Mouse (Mus musculus) liver, adult 2 months (tissue): ENCODE measurements around the gene Cul7. TPM values are rescaled to one million over a fixed set of nuclear protein-coding genes. Genes with fewer than 3 reads are reported as not detected.

ENCODE experiments used
- DNase-seq: peaks from one replicate; pipeline ENCODE4 v3.0.0-alpha.2; 2011; ENCODE audit warnings: low read depth, low spot score; ENCODE audit errors: extremely low read depth
- H3K27ac ChIP-seq: fragments of 200-500 bp; replicated peaks from 2 replicates; pipeline ENCODE4 v1.5.1; 2012; ENCODE audit warnings: low read depth, mild to moderate bottlenecking, control low read depth, inconsistent platforms, low read length; ENCODE audit not compliant: insufficient read depth
- H3K27me3 ChIP-seq: fragments of 200-500 bp; 2 replicates; pipeline ENCODE4 v1.6.1; 2012; ENCODE audit warnings: mild to moderate bottlenecking, moderate library complexity, low read length, inconsistent platforms; ENCODE audit not compliant: control insufficient read depth, insufficient read depth
- H3K36me3 ChIP-seq: fragments of 200-500 bp; 2 replicates; pipeline ENCODE4 v1.6.1; 2012; ENCODE audit warnings: low read length, inconsistent platforms; ENCODE audit not compliant: control insufficient read depth, insufficient read depth
- H3K4me1 ChIP-seq: fragments of 200-500 bp; 2 replicates; pipeline ENCODE4 v1.6.1; 2011; ENCODE audit warnings: low read length; ENCODE audit not compliant: control insufficient read depth, insufficient read depth
- H3K4me3 ChIP-seq: fragments of 200-500 bp; 2 replicates; pipeline ENCODE4 v1.5.1; 2011; ENCODE audit warnings: low read depth, mild to moderate bottlenecking, control low read depth, low read length, moderate library complexity; ENCODE audit not compliant: insufficient read depth
- H3K79me2 ChIP-seq: fragments of 200-500 bp; 2 replicates; pipeline ENCODE4 v1.6.1; 2012; ENCODE audit warnings: inconsistent platforms, mild to moderate bottlenecking, low read length, moderate library complexity; ENCODE audit not compliant: control insufficient read depth, insufficient read depth
- H3K9ac ChIP-seq: fragments of 200-500 bp; 2 replicates; pipeline ENCODE4 v1.6.1; 2012; ENCODE audit warnings: low read depth, mild to moderate bottlenecking, control low read depth, inconsistent platforms, low read length
- CTCF ChIP-seq: fragments of 200-500 bp; IDR thresholded peaks from 2 replicates; pipeline ENCODE4 v1.5.1; 2011; ENCODE audit warnings: low read depth, low read length, control low read depth
- POLR2A ChIP-seq: fragments of 200-500 bp; IDR thresholded peaks from 2 replicates; pipeline ENCODE4 v1.6.1; 2011; ENCODE audit warnings: low read length, control low read depth; ENCODE audit not compliant: insufficient read depth; ENCODE audit errors: extremely low read depth
- WGBS: fragments of 180-500 bp; shearing (Covaris S2); methylation state at CpG from one replicate; pipeline ENCODE4 v1.1.7; 2018; 5-methylcytosine and 5-hydroxymethylcytosine counted together
- polyA plus RNA-seq: library from polyadenylated mRNA; depleted of rRNA; stranded (reverse); fragments of >200 nt; gene quantifications from 2 replicates; pipeline ENCODE4 v1.2.3, GENCODE M21; 2012
- total RNA-seq: library from RNA; depleted of rRNA; stranded (reverse); fragments of >200 nt; gene quantifications from 2 replicates; pipeline ENCODE4 v1.2.3, GENCODE M21; 2014

The Cul7 gene
- total and polyA plus RNA-seq, 2 experiments = 5.0 to 7.1 TPM

- peaks cover 2% of the 10 kb centered on the region; the same call in 1 of the 2 replicates for H3K36me3 ChIP-seq
- 32% methylated on average over 15 of the region's 15 CpGs for WGBS
- no peaks in the 10 kb centered on the region for H3K79me2 ChIP-seq
- no peaks in the 10 kb centered on the region for H3K27me3 ChIP-seq
- H3K4me1 ChIP-seq = peaks cover 3% of the 10 kb centered on the region; the same call in 1 of the 2 replicates
- TF ChIP-seq CTCF (no peak), POLR2A (no peak)
- H3K9ac ChIP-seq = peak overlapping the region; percentile 52; the same call in 1 of the 2 replicates
- DNase-seq = no peak
- H3K4me3 ChIP-seq = peak overlapping the region; percentile 63
- peak overlapping the region; percentile 52 for H3K27ac ChIP-seq
Measured at GRCm38 (mm10) chr17:46649811-46650210, 326 bp upstream of the Cul7 start.

GRCm38 (mm10) chr17:46651292-46651691 is 1.2 kb downstream of the Cul7 start:
- peaks cover 2% of the 10 kb centered on the region; the same call in 1 of the 2 replicates for H3K36me3 ChIP-seq
- peak overlapping the region; percentile 4; the same call in 1 of the 2 replicates for H3K9ac ChIP-seq
- peaks cover 3% of the 10 kb centered on the region; the same call in 1 of the 2 replicates for H3K4me1 ChIP-seq
- no peaks in the 10 kb centered on the region for H3K79me2 ChIP-seq
- 71% methylated on average over 17 of the region's 17 CpGs for WGBS
- TF ChIP-seq POLR2A (no peak), CTCF (no peak)
- no peaks in the 10 kb centered on the region for H3K27me3 ChIP-seq
- peak overlapping the region; percentile 2; the same call in 1 of the 2 replicates for H3K4me3 ChIP-seq
- DNase-seq = no peak
- no peak overlapping the region for H3K27ac ChIP-seq

GRCm38 (mm10) chr17:46651755-46652547 is 1.8 kb downstream of the Cul7 start:
- WGBS = 73% methylated on average over 20 of the region's 20 CpGs

GRCm38 (mm10) chr17:46656054-46656453 is 5.9 kb downstream of the Cul7 start:
- no peaks in the 10 kb centered on the region for H3K36me3 ChIP-seq
- WGBS = 78% methylated on average over 6 of the region's 6 CpGs
- H3K4me1 ChIP-seq = no peaks in the 10 kb centered on the region
- no peaks in the 10 kb centered on the region for H3K79me2 ChIP-seq
- no peaks in the 10 kb centered on the region for H3K27me3 ChIP-seq
- H3K9ac ChIP-seq = no peak overlapping the region
- no peak for TF ChIP-seq POLR2A
- no peak for TF ChIP-seq CTCF
- H3K27ac ChIP-seq = no peak overlapping the region
- no peak for DNase-seq
- H3K4me3 ChIP-seq = no peak overlapping the region

More at GRCm38 (mm10) chr17:46651755-46652547, 1.8 kb downstream of the Cul7 start:
- H3K27ac ChIP-seq = no peak overlapping the region
- no peak for DNase-seq
- H3K36me3 ChIP-seq = peaks cover 2% of the 10 kb centered on the region; the same call in 1 of the 2 replicates
- H3K9ac ChIP-seq = no peak overlapping the region
- no peak overlapping the region; the same call in 1 of the 2 replicates for H3K4me3 ChIP-seq
- TF ChIP-seq POLR2A (no peak), CTCF (no peak)
- H3K4me1 ChIP-seq = peaks cover 2% of the 10 kb centered on the region; the same call in 1 of the 2 replicates
- H3K79me2 ChIP-seq = no peaks in the 10 kb centered on the region
- H3K27me3 ChIP-seq = no peaks in the 10 kb centered on the region

- Histone ChIP-seq H3K4me3 (no peak overlapping the region), H3K36me3 (no peaks in the 10 kb centered on the region; the same call in 1 of the 2 replicates), H3K4me1 (no peaks in the 10 kb centered on the region), H3K27me3 (no peaks in the 10 kb centered on the region), H3K27ac (no peak overlapping the region), H3K79me2 (no peaks in the 10 kb centered on the region), H3K9ac (no peak overlapping the region)
- no peak for DNase-seq
- TF ChIP-seq POLR2A (no peak), CTCF (no peak)
- WGBS = 96% methylated on average over 9 of the region's 9 CpGs
Measured at GRCm38 (mm10) chr17:46661351-46661750, 11.2 kb downstream of the Cul7 start.

- no peak for DNase-seq
- H3K27ac ChIP-seq = no peak overlapping the region
- no peaks in the 10 kb centered on the region for H3K4me1 ChIP-seq
- H3K36me3 ChIP-seq = no peaks in the 10 kb centered on the region; the same call in 1 of the 2 replicates
- no peak overlapping the region for H3K4me3 ChIP-seq
- H3K79me2 ChIP-seq = no peaks in the 10 kb centered on the region
- TF ChIP-seq CTCF (no peak), POLR2A (no peak)
- no peaks in the 10 kb centered on the region for H3K27me3 ChIP-seq
- no peak overlapping the region for H3K9ac ChIP-seq
- 92% methylated on average over 12 of the region's 12 CpGs for WGBS
Measured at GRCm38 (mm10) chr17:46661981-46662380, 11.8 kb downstream of the Cul7 start.
